In the genomic region with DNA sequence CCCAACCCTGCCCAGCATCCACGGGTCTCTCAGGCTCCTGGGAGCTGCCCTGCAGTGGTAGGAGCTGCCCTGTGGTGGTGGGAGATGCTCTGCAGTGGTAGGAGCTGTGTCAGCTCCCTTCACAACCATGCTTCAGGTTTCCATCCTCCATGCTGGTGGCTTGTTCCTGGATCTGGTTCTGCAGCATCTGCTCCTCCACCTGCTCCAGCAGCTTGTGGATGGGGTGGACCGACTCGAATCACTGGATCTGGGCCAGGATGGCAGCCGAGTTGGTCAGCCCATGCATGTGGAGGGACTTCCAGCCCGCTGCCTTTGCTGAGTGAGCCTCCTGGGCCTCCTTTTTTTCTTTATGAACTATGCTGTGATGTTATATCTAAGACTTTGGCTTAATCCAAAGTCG, we compare ENCODE assay signal across 13 mouse cellular contexts. TPM values are rescaled to one million over a fixed set of nuclear protein-coding genes. Genes with fewer than 3 reads are reported as not detected.
DNase-seq lines count a peak whose midpoint lies in the region.
"Had no signal": no experiment of that assay in that cellular context is flagged by ENCODE, and none has a peak within 500 bp of the region (broad histone marks: within the 10 kb centered on the region; RNA-seq: fewer than 3 reads in every experiment).

No protein-coding gene starts in this region.

- intact Hi-C loops in left cerebral cortex, postnatal 36 days (cut with DNase I) = no loop called here

- DNase-seq in left cerebral cortex, postnatal 36 days (ENCODE audit: low spot score in 2 of 2) = peak; percentile 51 to 56
- DNase-seq in left cerebral cortex, adult 11 months (ENCODE audit: low spot score) = no peak
- DNase-seq in cerebellum, adult 11-12 months = peak; percentile 97
- DNase-seq in cerebellum, postnatal 10 days = peak; percentile 98
- DNase-seq in layer of hippocampus, postnatal 14 days (ENCODE audit: low spot score in 2 of 2) = peak; percentile 51 to 74
- no peak for DNase-seq in Muller cell, postnatal 12 days (ENCODE audit: inconsistent ontology term)
- no peak for DNase-seq in lung, postnatal 10 days
- DNase-seq: embryo, embryonic 11 days; heart, postnatal 36 days; kidney, postnatal 25 days; lung, embryonic 14.5 days; thymus, postnatal 14 days had no signal

RNA-seq across cellular contexts. Expression of a gene that starts 13.5 kb away (rescaled TPM):
- 10 to 100 TPM; 18.2 to 20.7 TPM for total RNA-seq in left cerebral cortex, postnatal 36 days (2021)
- total RNA-seq in layer of hippocampus, postnatal 14 days (2021) = 1 to 10 TPM; 6.8 to 7.2 TPM
- total RNA-seq: megakaryocyte-erythroid progenitor cell, adult 5-6 weeks had no signal

RNA-seq across cellular contexts. Expression of a gene that starts 19.0 kb away (rescaled TPM):
- 10 to 100 TPM; 36.7 to 41.2 TPM for total RNA-seq in left cerebral cortex, postnatal 36 days (2021)
- total RNA-seq in layer of hippocampus, postnatal 14 days (2021) = 10 to 100 TPM; 35.5 to 36.2 TPM

RNA-seq across cellular contexts. Expression of a gene that starts 47.3 kb away (rescaled TPM):
- total RNA-seq in left cerebral cortex, postnatal 36 days (2021) = 10 to 100 TPM; 44.4 to 52.1 TPM
- total RNA-seq in layer of hippocampus, postnatal 14 days (2021) = 10 to 100 TPM; 62.3 to 66.8 TPM

RNA-seq across cellular contexts. Expression of a gene that starts 53.9 kb away (rescaled TPM):
- 10 to 100 TPM; 18.8 to 19.3 TPM for total RNA-seq in left cerebral cortex, postnatal 36 days (2021)
- 10 to 100 TPM; 17.0 to 20.8 TPM for total RNA-seq in layer of hippocampus, postnatal 14 days (2021)

Comparison
In these comparisons a context has a peak if more than half of its experiments do, and no peak if none do; other contexts are left out.
1. DNase-seq: peak in left cerebral cortex, postnatal 36 days (2 of 2), cerebellum, adult 11-12 months (single experiment), cerebellum, postnatal 10 days (2 of 2) and layer of hippocampus, postnatal 14 days (2 of 2); none in left cerebral cortex, adult 11 months (single experiment), Muller cell, postnatal 12 days (single experiment) and lung, postnatal 10 days (single experiment).